Comparison of ENCODE assay signal across 9 mouse cellular contexts in genomic region chr10:53436023-53436475, GRCm38 (mm10). TPM values are rescaled to one million over a fixed set of nuclear protein-coding genes. Genes with fewer than 3 reads are reported as not detected.
DNase-seq lines count a peak whose midpoint lies in the region; ATAC-seq and TF ChIP-seq lines count a peak whose summit lies in the region.
"Had no signal": no experiment of that assay in that cellular context is flagged by ENCODE, and none has a peak within 500 bp of the region (broad histone marks: within the 10 kb centered on the region; RNA-seq: fewer than 3 reads in every experiment).

No protein-coding gene starts in this region.

- H3K36me3 ChIP-seq in lung, postnatal 0 days (ENCODE audit: insufficient read depth, low read length): no peaks in the 10 kb centered on the region
- no peaks in the 10 kb centered on the region for H3K36me3 ChIP-seq in kidney, embryonic 15.5 days
- H3K36me3 ChIP-seq in stomach, embryonic 14.5 days (ENCODE audit: control insufficient read depth, insufficient read depth, low read length): no peaks in the 10 kb centered on the region

- H3K27me3 ChIP-seq in lung, postnatal 0 days (replicated peaks; ENCODE audit: insufficient read depth, low read length): no peaks in the 10 kb centered on the region
- no peaks in the 10 kb centered on the region for H3K27me3 ChIP-seq in kidney, embryonic 15.5 days
- no peaks in the 10 kb centered on the region for H3K27me3 ChIP-seq in stomach, embryonic 14.5 days (ENCODE audit: control insufficient read depth, insufficient read depth, low read length)

- peak overlapping the region; percentile 92 for H3K27ac ChIP-seq in gastrocnemius, adult 2 months
- H3K27ac ChIP-seq in lung, postnatal 0 days (ENCODE audit: low read length): peak overlapping the region; percentile 90
- peak overlapping the region; percentile 81; the same call in 1 of the 2 replicates for H3K27ac ChIP-seq in kidney, embryonic 15.5 days
- peak overlapping the region; percentile 80; the same call in 1 of the 2 replicates for H3K27ac ChIP-seq in stomach, embryonic 14.5 days (ENCODE audit: low read length)

- DNase-seq in gastrocnemius, adult 2 months: peak; percentile 64
- DNase-seq in gastrocnemius, adult 18-20 months (ENCODE audit: low spot score): no peak
- DNase-seq in lung, postnatal 0 days (ENCODE audit: low spot score): no peak
- DNase-seq in lung, postnatal 4 days: no peak
- DNase-seq in right cerebral cortex, adult 18-20 months: no peak
- DNase-seq in ovary, adult 18-20 months (ENCODE audit: low spot score): no peak

- no peak overlapping the region for H3K9ac ChIP-seq in lung, postnatal 0 days (replicated peaks; ENCODE audit: low read depth)
- no peak overlapping the region for H3K9ac ChIP-seq in kidney, embryonic 15.5 days
- no peak overlapping the region for H3K9ac ChIP-seq in stomach, embryonic 14.5 days (replicated peaks; ENCODE audit: low read depth, low read length)

- no peaks in the 10 kb centered on the region for H3K9me3 ChIP-seq in lung, postnatal 0 days (ENCODE audit: low read length)
- H3K9me3 ChIP-seq in kidney, embryonic 15.5 days (replicated peaks): no peaks in the 10 kb centered on the region
- no peaks in the 10 kb centered on the region for H3K9me3 ChIP-seq in stomach, embryonic 14.5 days (ENCODE audit: control insufficient read depth, low read depth, low read length)

- H3K4me3 ChIP-seq in gastrocnemius, adult 2 months: no peak overlapping the region
- H3K4me3 ChIP-seq in lung, postnatal 0 days (ENCODE audit: low read depth, low read length): no peak overlapping the region
- H3K4me3 ChIP-seq in kidney, embryonic 15.5 days (replicated peaks): no peak overlapping the region
- H3K4me3 ChIP-seq in stomach, embryonic 14.5 days (ENCODE audit: low read depth, low read length): no peak overlapping the region
- H3K4me3 ChIP-seq: myocyte had no signal

- 55% methylated on average over 8 of the region's 8 CpGs for WGBS in lung, postnatal 0 days
- 77% methylated on average over 8 of the region's 8 CpGs for WGBS in kidney, embryonic 15.5 days
- 66% methylated on average over 8 of the region's 8 CpGs for WGBS in stomach, embryonic 14.5 days

- intact Hi-C loops in gastrocnemius, adult 2 months (cut with DNase I): no loop called here

- H3K4me2 ChIP-seq in lung, postnatal 0 days (replicated peaks; ENCODE audit: low read depth, low read length): no peak overlapping the region
- H3K4me2 ChIP-seq in kidney, embryonic 15.5 days: no peak overlapping the region
- no peak overlapping the region for H3K4me2 ChIP-seq in stomach, embryonic 14.5 days (replicated peaks; ENCODE audit: low read depth, low read length)

- no peak for TF ChIP-seq EP300 in lung, postnatal 0 days (IDR thresholded peaks at IDR 0.05)

- no peak for TF ChIP-seq CTCF in gastrocnemius, adult 2 months (IDR thresholded peaks at IDR 0.05)
- no peak for TF ChIP-seq CTCF in lung, postnatal 0 days (IDR thresholded peaks at IDR 0.05)

- ATAC-seq in lung, postnatal 0 days: no peak
- peak; percentile 50; the same call in 1 of the 2 replicates for ATAC-seq in kidney, embryonic 15.5 days (replicated peaks; ENCODE audit: low FRiP score)
- ATAC-seq in stomach, embryonic 14.5 days (ENCODE audit: insufficient number of reproducible peaks, insufficient read depth, low FRiP score, low read depth): no peak

- H3K4me1 ChIP-seq in lung, postnatal 0 days (ENCODE audit: insufficient read depth, low read depth, low read length): peaks cover 5% of the 10 kb centered on the region; the same call in 1 of the 2 replicates
- H3K4me1 ChIP-seq in kidney, embryonic 15.5 days: peaks cover 20% of the 10 kb centered on the region
- peaks cover 13% of the 10 kb centered on the region; the same call in 1 of the 2 replicates for H3K4me1 ChIP-seq in stomach, embryonic 14.5 days (ENCODE audit: control insufficient read depth, insufficient read depth, low read length)

RNA-seq across cellular contexts. Expression of gene Cep85l, which starts 56.3 kb away (rescaled TPM):
- 10 to 100 TPM; 45.6 to 62.4 TPM for total RNA-seq in gastrocnemius, adult 2 months (2021)
- total RNA-seq in gastrocnemius, adult 18-20 months (2021): 10 to 100 TPM; 30.7 to 44.0 TPM
- polyA plus RNA-seq in lung, postnatal 0 days (2015; fragmentation: Nextera tagmentation; extraction: Ambion mirVana): 10.8 and 11.0 TPM in 2 replicates
- 3.4 and 3.9 TPM in 2 replicates for polyA plus RNA-seq in kidney, embryonic 15.5 days (2015; fragmentation: Nextera tagmentation; extraction: Ambion mirVana)
- 13.7 and 14.1 TPM in 2 replicates for polyA plus RNA-seq in stomach, embryonic 14.5 days (2014; fragmentation: Nextera tagmentation; extraction: Ambion mirVana)
